Mouse (Mus musculus) kidney, adult 2 months (tissue): Measurements from ENCODE around the gene Golph3. TPM values are rescaled to one million over a fixed set of nuclear protein-coding genes. Genes with fewer than 3 reads are reported as not detected.

ENCODE experiments used
- DNase-seq: peaks from one replicate; pipeline ENCODE4 v3.0.0; 2021
- H3K27ac ChIP-seq: fragments of 200-500 bp; 2 replicates; pipeline ENCODE4 v1.5.1; 2012; ENCODE audit warnings: low read depth, low read length, control low read depth, inconsistent platforms; ENCODE audit not compliant: insufficient read depth
- H3K27me3 ChIP-seq: fragments of 200-500 bp; replicated peaks from 2 replicates; pipeline ENCODE4 v1.6.1; 2012; ENCODE audit warnings: mild to moderate bottlenecking, moderate library complexity, low read length, inconsistent platforms; ENCODE audit not compliant: control insufficient read depth, insufficient read depth
- H3K36me3 ChIP-seq: fragments of 200-500 bp; 2 replicates; pipeline ENCODE4 v1.6.1; 2012; ENCODE audit warnings: mild to moderate bottlenecking, moderate library complexity, low read length, inconsistent platforms; ENCODE audit not compliant: control insufficient read depth, insufficient read depth
- H3K4me1 ChIP-seq: fragments of 200-500 bp; 2 replicates; pipeline ENCODE4 v1.6.1; 2011; ENCODE audit warnings: low read length; ENCODE audit not compliant: control insufficient read depth, insufficient read depth
- H3K4me3 ChIP-seq: fragments of 200-500 bp; 2 replicates; pipeline ENCODE4 v1.5.1; 2011; ENCODE audit warnings: mild to moderate bottlenecking, low read depth, low read length, control low read depth; ENCODE audit not compliant: insufficient read depth
- CTCF ChIP-seq: fragments of 200-500 bp; conservative IDR thresholded peaks from 2 replicates; pipeline ENCODE4 v1.5.1; 2011; ENCODE audit warnings: low read depth, mild to moderate bottlenecking, control low read depth, low read length, moderate library complexity, mixed read lengths; ENCODE audit not compliant: insufficient read depth, insufficient read length
- POLR2A ChIP-seq: fragments of 200-500 bp; IDR thresholded peaks from one replicate; pipeline ENCODE4 v1.6.1; 2011; ENCODE audit warnings: low read depth, low read length, control low read depth
- WGBS: fragments of 180-500 bp; shearing (Covaris S2); methylation state at CpG from one replicate; pipeline ENCODE4 v1.1.7; 2018; 5-methylcytosine and 5-hydroxymethylcytosine counted together
- polyA plus RNA-seq: library from polyadenylated mRNA; depleted of rRNA; stranded (reverse); fragments of >200 nt; gene quantifications from 2 replicates; pipeline ENCODE4 v1.2.3, GENCODE M21; 2012

Gene Golph3
- polyA plus RNA-seq, 1 experiment, result 73.6 TPM

DNA sequence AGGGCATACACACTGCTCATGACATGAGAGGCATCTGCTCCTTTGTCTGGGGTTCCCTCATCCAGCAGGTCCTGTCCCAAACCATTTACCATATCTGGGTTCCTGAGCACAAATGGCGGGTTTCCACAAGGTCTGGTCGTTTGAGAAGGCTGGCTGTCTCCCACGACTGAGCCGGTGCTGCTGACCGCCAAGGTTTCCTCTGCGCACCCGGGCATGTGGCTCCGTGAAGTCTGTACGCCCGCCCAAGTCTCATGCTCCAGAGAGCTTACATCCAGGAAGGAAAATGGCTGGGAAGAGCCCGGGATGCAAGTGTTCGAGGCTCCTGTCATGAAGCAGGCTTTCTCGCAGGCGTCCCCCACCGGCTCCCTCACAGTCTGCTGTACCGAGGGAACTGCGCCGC is 53.7 kb downstream of the Golph3 start:
- TF ChIP-seq POLR2A, result no peak
- TF ChIP-seq CTCF, result no peak
- Histone ChIP-seq H3K4me1 (peaks cover 17% of the 10 kb centered on the region; the same call in 1 of the 2 replicates), H3K27me3 (no peaks in the 10 kb centered on the region), H3K4me3 (no peak overlapping the region), H3K36me3 (no peaks in the 10 kb centered on the region), H3K27ac (no peak overlapping the region)
- no peak for DNase-seq
- WGBS, result 72% methylated on average over 18 of the region's 18 CpGs

DNA sequence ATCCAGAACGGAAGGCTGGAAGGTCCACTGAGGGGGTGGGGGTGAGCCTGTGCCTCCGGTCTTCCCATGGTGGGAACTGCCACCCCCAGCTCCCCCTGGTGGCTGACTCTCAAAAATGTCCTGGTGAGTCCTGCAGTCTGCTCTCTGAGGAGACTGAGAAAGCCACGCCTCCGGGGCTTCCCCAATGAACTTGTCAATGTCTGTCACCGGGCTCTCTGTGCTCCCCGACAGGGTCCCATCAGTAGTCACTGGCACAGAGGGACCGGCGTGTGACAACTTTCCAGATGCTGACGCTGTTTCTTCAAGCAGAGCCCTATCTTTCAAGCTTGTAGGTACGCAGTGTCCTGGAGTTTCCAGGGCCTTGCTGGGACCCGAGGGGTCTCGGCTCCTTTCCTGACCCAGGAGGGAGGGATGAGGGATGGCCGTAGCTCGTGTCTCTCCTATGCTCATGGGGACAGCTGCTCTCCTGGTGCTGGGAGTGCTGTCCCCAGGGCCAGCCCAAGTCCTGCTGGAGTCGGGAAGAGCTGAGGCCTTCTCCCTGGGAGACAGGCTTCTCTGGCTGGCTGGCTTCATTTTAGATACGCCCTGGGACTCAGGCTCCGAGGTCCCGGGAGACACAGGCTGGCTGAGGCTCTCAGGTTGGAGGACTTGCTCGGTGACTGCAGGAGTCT is 54.5 kb downstream of the Golph3 start:
- peak; percentile 83 for DNase-seq
- Histone ChIP-seq H3K4me1 (peaks cover 17% of the 10 kb centered on the region; the same call in 1 of the 2 replicates), H3K27me3 (no peaks in the 10 kb centered on the region), H3K27ac (no peak overlapping the region), H3K36me3 (no peaks in the 10 kb centered on the region), H3K4me3 (peak overlapping the region; percentile 19; the same call in 1 of the 2 replicates)
- 33% methylated on average over 19 of the region's 19 CpGs for WGBS
- TF ChIP-seq CTCF (peak; percentile 65), POLR2A (no peak)

DNA sequence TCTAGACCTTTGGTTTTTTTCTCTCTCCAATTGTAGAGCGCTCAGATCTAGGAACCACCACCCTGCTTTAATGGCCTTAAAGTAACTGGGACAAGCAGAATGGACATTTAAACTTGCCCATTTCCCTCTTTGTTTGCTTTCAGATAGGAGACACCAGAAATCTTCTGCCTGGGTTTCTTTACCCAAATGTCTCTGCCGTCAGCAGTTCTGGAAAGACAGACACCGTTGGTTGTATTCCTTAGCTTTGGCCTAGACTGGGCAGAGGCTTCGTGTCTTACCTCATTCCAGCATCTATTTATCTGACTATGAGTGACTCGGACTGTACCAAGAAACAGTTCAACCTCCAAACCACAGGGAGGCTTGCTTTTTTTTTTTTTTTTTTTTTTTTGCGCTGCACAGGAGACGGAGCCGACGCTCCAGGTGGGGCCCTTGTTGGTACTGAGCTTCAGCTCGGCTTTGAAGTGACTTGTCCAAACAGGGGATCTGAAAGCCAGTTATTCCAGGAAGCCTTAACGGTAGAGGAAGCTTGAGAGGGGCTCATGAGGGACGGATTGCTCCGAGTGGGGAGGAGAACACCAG is 55.3 kb downstream of the Golph3 start:
- H3K4me3 ChIP-seq, result no peak overlapping the region
- WGBS, result 82% methylated on average over 13 of the region's 13 CpGs
- TF ChIP-seq CTCF (no peak), POLR2A (no peak)
- H3K4me1 ChIP-seq, result peaks cover 17% of the 10 kb centered on the region; the same call in 1 of the 2 replicates
- no peaks in the 10 kb centered on the region for H3K27me3 ChIP-seq
- no peak overlapping the region for H3K27ac ChIP-seq
- H3K36me3 ChIP-seq, result no peaks in the 10 kb centered on the region
- no peak for DNase-seq

DNA sequence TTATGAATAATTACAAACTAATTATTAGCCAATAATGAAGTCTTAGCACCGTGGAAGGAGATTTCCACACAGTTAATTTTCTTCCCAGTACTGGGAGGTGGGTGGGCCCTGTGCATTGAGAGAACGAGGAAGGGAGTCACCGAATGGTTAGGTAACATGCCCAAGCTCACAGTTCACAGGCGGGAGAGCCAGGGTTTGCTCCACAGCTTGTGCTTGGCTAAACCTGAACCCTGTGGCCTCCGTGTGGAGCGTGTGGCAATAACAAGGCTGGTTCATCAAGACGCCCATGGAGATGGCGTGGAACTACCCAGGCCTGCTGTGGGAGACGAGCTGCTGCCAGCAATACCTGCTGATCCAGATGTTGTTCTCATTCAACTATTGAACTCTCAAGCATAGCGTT is 56.5 kb downstream of the Golph3 start:
- Histone ChIP-seq H3K4me3 (no peak overlapping the region), H3K36me3 (no peaks in the 10 kb centered on the region), H3K27me3 (no peaks in the 10 kb centered on the region), H3K4me1 (peaks cover 17% of the 10 kb centered on the region; the same call in 1 of the 2 replicates), H3K27ac (no peak overlapping the region)
- no peak for TF ChIP-seq CTCF
- no peak for TF ChIP-seq POLR2A
- 58% methylated on average over 10 of the region's 10 CpGs for WGBS
- peak; percentile 52 for DNase-seq

DNA sequence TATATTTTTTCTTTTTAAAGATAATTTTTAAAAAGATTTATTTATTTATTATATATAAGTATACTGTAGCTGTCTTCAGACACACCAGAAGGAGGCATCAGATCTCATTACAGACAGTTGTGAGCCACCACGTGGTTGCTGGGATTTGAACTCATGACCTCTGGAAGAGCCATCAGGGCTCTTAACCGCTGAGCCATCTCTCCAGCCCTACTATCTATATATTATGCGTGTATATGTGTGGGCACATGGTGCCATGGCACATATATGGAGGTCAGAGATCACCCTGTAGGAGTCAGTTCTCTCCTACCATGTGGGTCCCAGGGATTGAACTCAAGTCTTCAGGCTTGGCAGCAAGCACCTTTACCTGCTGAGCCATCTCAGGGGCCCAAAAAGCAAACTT is 58.8 kb downstream of the Golph3 start:
- Histone ChIP-seq H3K4me1 (0 out of 2 replicates have a peak, but pooled peaks cover 3% of the 10 kb centered on the region), H3K27me3 (no peaks in the 10 kb centered on the region), H3K4me3 (no peak overlapping the region), H3K27ac (no peak overlapping the region), H3K36me3 (no peaks in the 10 kb centered on the region)
- WGBS, result 91% methylated on average over 3 of the region's 3 CpGs
- DNase-seq, result no peak
- TF ChIP-seq CTCF (no peak), POLR2A (no peak)

DNA sequence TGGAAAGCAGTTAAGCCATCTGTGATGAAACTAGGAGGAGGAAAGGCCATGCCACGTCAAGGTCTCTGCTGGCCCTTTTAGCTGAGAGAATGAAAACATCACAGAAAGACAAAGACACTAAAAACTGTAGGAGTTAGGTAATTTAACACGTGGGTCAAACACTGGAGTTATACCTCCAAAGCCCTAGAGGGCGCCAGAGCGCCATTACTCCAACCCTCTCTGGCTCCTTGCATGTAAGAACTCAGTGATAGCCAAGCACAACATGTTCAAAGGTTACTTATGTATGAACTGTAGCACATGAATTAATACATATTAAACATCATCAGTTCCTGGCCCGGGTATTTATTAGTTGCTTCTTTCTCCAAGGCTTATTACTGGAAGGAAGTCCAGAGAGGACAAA is 59.3 kb downstream of the Golph3 start:
- no peak overlapping the region for H3K4me3 ChIP-seq
- 61% methylated on average over 5 of the region's 5 CpGs for WGBS
- no peaks in the 10 kb centered on the region for H3K36me3 ChIP-seq
- peak; percentile 56 for DNase-seq
- H3K27me3 ChIP-seq, result no peaks in the 10 kb centered on the region
- TF ChIP-seq POLR2A (no peak), CTCF (peak; percentile 59)
- no peaks in the 10 kb centered on the region for H3K4me1 ChIP-seq
- H3K27ac ChIP-seq, result no peak overlapping the region

DNA sequence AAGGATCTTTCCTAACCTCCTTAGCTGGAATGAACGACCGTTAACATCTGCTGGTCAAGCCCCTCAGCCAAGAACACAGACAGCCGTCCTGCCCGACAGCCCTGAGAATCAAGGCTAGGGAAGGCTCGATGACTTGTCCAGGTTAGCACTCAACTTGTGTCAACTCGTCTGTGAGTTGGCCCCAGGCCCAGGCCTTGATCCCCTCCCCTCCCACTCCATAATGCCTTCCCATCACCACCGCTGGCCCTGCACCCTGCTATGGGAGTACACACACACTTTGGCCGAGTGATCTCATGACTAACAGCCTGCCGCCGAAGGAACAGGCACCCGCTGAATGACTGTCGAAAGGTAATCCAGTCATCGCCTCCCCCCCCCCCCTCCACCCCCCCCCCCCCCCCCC is 63.4 kb downstream of the Golph3 start:
- no peaks in the 10 kb centered on the region for H3K27me3 ChIP-seq
- no peaks in the 10 kb centered on the region for H3K4me1 ChIP-seq
- no peak overlapping the region for H3K4me3 ChIP-seq
- WGBS, result 62% methylated on average over 13 of the region's 13 CpGs
- no peaks in the 10 kb centered on the region for H3K36me3 ChIP-seq
- TF ChIP-seq CTCF (no peak), POLR2A (no peak)
- H3K27ac ChIP-seq, result no peak overlapping the region
- no peak for DNase-seq
